Mouse (Mus musculus): Measurements from ENCODE around the gene Zfp704. TPM values are rescaled to one million over a fixed set of nuclear protein-coding genes. Genes with fewer than 3 reads are reported as not detected.

The Zfp704 gene
- 1 to 10 TPM; 4.4 to 7.0 TPM for total RNA-seq (2021)
- long read RNA-seq, experiment 1, full-length matches to known transcripts: 2 of 3 reads
- long read RNA-seq, experiment 1, partial matches to known transcripts: 0 of 3 reads
- long read RNA-seq, experiment 1, other reads (novel, unspliced or antisense): 1 of 3 reads
- long read RNA-seq, experiment 2, full-length matches to known transcripts: 2 of 2 reads
- long read RNA-seq, experiment 2, partial matches to known transcripts: 0 of 2 reads
- long read RNA-seq, experiment 2, other reads (novel, unspliced or antisense): 0 of 2 reads

DNA sequence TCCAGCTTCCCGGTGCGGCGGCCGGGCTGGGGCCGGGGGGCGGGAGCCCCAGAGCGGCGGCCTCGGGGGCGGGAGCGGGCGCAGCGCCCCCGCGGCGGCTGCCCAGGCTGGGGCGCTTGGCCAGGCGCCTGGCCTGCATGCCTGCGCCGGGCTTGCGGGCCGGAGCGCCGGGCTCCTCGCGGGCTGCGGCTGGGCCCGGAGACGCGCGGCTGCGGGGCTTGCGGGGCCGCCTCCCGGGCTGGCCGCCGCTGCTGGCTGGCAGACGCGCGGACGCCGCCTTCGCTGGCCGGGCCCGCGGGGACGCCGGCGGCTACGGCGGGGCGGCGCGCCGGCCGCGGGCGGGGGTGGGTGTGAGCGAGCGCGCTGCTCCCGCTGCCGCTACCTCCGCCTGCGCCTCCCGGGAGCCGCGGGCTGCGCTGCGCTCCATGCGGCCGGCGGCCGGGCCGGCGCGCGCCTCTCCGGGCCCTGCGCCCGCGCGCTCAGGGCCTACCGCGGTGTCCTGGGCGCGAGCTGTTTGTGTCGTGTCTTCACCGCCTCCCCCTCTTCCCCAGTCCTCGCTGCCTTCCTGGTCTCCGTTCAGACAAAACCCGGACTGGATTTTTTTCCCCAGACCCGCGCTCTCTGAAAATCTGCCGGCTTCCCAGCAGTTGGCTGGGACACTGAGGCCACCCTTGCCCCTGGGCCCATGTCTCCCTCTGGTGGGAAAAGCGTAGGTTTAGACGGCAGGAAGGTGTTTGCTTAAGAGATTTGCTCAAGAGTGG, at the start of gene Zfp704:
Zfp704 (minus strand) TSS at position 505 of the 761 bp plus-strand sequence.
- DNase-seq: peak; percentile 82
- H3K27ac ChIP-seq: peak within 1 kb of the TSS; percentile 78
- peak within 1 kb of the TSS; percentile 92 for H3K4me3 ChIP-seq
- TF ChIP-seq CTCF (IDR thresholded peaks at IDR 0.05): peak; percentile 58
- intact Hi-C loops (cut with DNase I): loop anchor here (5.0 kb wide), 3 partner anchors 87 to 207 kb away; no protein-coding TSS in a partner anchor

- TF ChIP-seq CTCF (IDR thresholded peaks at IDR 0.05): no peak
- no peak for DNase-seq
- intact Hi-C loops (cut with DNase I): no loop called here
- H3K4me3 ChIP-seq: no peak overlapping the region
- H3K27ac ChIP-seq: no peak overlapping the region
Observed at GRCm38 (mm10) chr3:9633036-9634005, 23.4 kb upstream of the Zfp704 start.

- Histone ChIP-seq H3K4me3 (peak overlapping the region; percentile 53), H3K27ac (0 out of 2 replicates have a peak overlapping the region, but pooled peaks have one; percentile 12)
- peak; percentile 33 for DNase-seq
- intact Hi-C loops (cut with DNase I): no loop called here
- TF ChIP-seq CTCF (IDR thresholded peaks at IDR 0.05): no peak
Observed at GRCm38 (mm10) chr3:9629951-9630350, 20.1 kb upstream of the Zfp704 start.

DNA sequence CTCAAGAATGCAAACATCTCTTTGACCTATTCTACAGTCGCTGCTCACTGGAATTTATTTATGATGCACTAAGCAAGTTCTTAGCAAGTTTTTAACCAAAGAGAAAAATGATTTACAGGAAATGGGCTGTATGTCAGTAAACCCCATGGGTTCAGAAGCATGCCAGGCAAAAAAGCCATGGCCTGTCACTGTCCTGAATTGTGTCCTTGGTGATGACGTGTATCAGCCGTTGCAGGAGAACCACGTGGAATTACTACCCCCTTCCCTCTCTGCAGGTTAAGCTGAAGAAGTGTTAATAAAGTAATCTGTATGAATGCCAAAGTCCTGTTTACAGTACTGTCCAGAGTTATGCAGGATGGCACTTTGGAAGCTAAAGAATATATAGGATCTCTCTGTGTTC, 18.2 kb upstream of the Zfp704 start:
- intact Hi-C loops (cut with DNase I): no loop called here
- no peak for TF ChIP-seq CTCF (IDR thresholded peaks at IDR 0.05)

DNA sequence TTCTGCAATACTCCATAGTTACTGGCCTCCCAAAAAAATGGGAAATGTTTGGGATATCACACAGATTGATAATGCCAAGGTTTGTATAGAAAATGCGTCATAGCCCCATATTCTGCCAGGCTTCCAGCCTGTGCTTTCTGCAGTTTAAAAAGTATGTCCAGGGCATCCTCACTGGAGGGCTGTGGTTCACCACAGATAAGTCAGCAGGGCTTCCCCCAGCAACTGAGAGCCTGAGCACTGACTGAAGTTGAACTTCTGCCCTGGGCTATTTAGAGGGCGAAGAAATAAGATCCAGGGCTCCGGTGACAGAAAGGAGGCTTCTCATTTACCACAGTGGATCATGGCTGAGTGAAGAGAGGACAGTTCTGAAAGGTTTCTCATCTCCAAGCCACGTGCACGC, 16.3 kb upstream of the Zfp704 start:
- intact Hi-C loops (cut with DNase I): no loop called here
- no peak for TF ChIP-seq CTCF (IDR thresholded peaks at IDR 0.05)
- H3K4me3 ChIP-seq: no peak overlapping the region
- DNase-seq: no peak
- H3K27ac ChIP-seq: no peak overlapping the region

More for the DNA sequence above, 18.2 kb upstream of the Zfp704 start:
- no peak for DNase-seq
- no peak overlapping the region for H3K4me3 ChIP-seq
- H3K27ac ChIP-seq: no peak overlapping the region

GRCm38 (mm10) chr3:9620611-9621010, 10.7 kb upstream of the Zfp704 start:
- intact Hi-C loops (cut with DNase I): no loop called here
- Histone ChIP-seq H3K4me3 (no peak overlapping the region), H3K27ac (no peak overlapping the region)
- DNase-seq: no peak
- no peak for TF ChIP-seq CTCF (IDR thresholded peaks at IDR 0.05)

DNA sequence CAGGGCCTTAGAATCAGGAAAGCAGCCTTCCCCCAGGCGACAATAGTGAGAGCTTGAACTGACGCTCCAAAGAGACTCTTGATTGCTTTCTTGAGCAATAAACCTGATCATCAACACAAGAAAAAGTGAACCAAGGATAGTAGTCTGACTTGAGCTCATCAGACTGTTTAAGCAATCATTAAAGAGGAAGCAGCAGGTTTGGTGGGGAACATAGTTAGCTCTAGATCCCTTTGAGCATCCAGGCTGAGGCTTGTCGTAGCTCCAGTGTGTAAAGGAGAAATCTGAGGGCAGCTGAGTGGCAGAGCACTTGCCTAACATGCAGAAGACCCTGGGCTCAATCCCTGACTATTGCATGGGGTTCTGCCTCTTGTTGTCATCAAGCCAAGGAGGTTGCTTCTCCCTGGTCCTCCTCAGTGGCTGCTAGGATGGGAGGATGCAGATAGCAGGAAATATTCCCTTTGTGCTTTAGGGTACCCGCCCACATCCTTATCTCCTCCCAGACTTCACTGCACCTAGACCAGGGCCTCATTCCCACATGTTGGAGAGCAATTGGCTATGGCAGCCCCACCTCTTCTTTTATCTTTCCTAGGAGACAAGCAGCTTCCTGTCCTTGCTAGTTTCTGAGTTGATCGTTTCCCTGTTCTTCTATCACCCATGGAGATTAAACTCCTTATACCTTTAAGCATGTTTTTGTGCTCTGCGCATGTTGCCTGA, 9.8 kb upstream of the Zfp704 start:
- Histone ChIP-seq H3K4me3 (no peak overlapping the region), H3K27ac (no peak overlapping the region)
- no peak for TF ChIP-seq CTCF (IDR thresholded peaks at IDR 0.05)
- DNase-seq: no peak
- intact Hi-C loops (cut with DNase I): no loop called here

DNA sequence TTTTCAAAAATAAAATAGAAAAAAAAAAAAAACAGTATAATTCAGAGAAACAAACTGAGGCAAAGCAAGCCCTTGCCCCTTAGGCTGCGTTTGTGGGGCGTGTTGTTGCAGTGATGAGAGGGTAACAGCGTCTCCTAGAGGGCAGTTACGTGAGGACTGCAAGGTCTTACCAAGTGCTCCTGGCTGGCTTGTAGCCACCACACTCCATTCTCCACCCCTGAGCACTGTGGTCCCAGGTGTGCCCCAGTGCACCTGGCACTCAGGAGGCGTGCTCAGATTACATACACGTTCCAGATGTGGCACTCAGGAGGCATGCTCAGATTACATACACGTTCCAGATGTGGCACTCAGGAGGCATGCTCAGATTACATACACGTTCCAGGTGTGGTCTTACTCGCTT, 7.2 kb upstream of the Zfp704 start:
- TF ChIP-seq CTCF (IDR thresholded peaks at IDR 0.05): no peak
- intact Hi-C loops (cut with DNase I): no loop called here

GRCm38 (mm10) chr3:9614676-9615075, 4.8 kb upstream of the Zfp704 start:
- intact Hi-C loops (cut with DNase I): loop anchor here (5.0 kb wide), 2 partner anchors 83 to 212 kb away; no protein-coding TSS in a partner anchor
- Histone ChIP-seq H3K4me3 (no peak overlapping the region), H3K27ac (no peak overlapping the region)
- no peak for DNase-seq
- TF ChIP-seq CTCF (IDR thresholded peaks at IDR 0.05): no peak

More for the DNA sequence above, 7.2 kb upstream of the Zfp704 start:
- DNase-seq: no peak
- Histone ChIP-seq H3K27ac (no peak overlapping the region), H3K4me3 (no peak overlapping the region)

- Histone ChIP-seq H3K4me3 (no peak overlapping the region), H3K27ac (no peak overlapping the region)
- no peak for TF ChIP-seq CTCF (IDR thresholded peaks at IDR 0.05)
- intact Hi-C loops (cut with DNase I): loop anchor here (5.0 kb wide), 2 partner anchors 83 to 212 kb away; no protein-coding TSS in a partner anchor
- DNase-seq: no peak
Observed at GRCm38 (mm10) chr3:9614011-9614410, 4.1 kb upstream of the Zfp704 start.

GRCm38 (mm10) chr3:9611226-9611625, 1.3 kb upstream of the Zfp704 start:
- intact Hi-C loops (cut with DNase I): loop anchor here (5.0 kb wide), 2 partner anchors 86 to 209 kb away; no protein-coding TSS in a partner anchor
- TF ChIP-seq CTCF (IDR thresholded peaks at IDR 0.05): no peak
- Histone ChIP-seq H3K4me3 (no peak overlapping the region), H3K27ac (no peak overlapping the region)
- no peak for DNase-seq
